Mouse (Mus musculus): ENCODE data around the gene Micall1.

DNA sequence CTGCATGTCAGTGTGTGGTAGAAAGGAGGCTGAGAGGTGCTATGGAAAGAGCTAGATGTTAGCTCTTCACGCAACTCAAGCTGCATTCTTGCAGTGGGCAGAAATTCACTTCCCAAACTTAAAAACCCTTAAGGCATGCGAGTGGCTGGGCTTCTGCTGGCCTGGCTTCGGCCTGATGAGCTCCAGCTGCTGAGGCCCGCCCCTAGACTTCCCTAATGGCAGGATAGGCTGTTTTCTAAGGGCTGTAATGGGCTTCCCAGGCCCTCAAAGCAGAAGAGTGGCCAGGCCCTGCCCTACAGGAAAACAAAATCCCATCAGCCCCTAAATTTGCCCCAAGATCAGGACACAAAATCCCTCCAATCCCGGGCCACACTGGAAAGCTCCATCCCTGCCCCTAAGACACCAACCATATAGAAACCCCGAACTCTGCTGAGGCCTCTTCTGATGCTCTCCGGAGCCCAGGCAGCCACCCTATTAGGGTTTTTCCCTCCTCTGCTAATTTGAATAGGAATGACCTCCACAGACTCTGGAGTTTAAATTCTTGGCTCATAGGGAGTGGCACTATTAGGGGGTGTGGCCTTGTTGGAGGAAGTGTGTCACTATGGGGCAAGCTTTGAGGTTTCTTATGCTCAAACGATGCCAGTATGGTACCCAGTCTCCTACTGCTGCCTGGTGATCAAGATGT is 43.5 kb upstream of the Micall1 start:
- TF ChIP-seq CTCF (IDR thresholded peaks at IDR 0.05; ENCODE audit: low read depth) (no peak), EP300 (optimal IDR thresholded peaks at IDR 0.05) (no peak)

All from stomach, postnatal 0 days (tissue).